Mouse (Mus musculus) stomach, postnatal 0 days (tissue): ENCODE data around the gene Jund. TPM values are rescaled to one million over a fixed set of nuclear protein-coding genes. Genes with fewer than 3 reads are reported as not detected.

Experiments
- ATAC-seq: fragments of 200-750 bp; cut with Nextera tagmentation; 2 replicates; pipeline ENCODE4 v1.8.0; 2017; ENCODE audit not compliant: low FRiP score, low TSS enrichment
- DNase-seq: peaks from one replicate; pipeline ENCODE4 v3.0.0-alpha.2; 2016; ENCODE audit warnings: low spot score
- H3K27ac ChIP-seq: fragments of 300-500 bp; sonication (generic); replicated peaks from 2 replicates; pipeline ENCODE4 v1.5.1; 2014; ENCODE audit warnings: mild to moderate bottlenecking, control low read depth
- H3K27me3 ChIP-seq: fragments of 300-500 bp; sonication (generic); 2 replicates; pipeline ENCODE4 v1.6.1; 2014; ENCODE audit warnings: low read length; ENCODE audit not compliant: control insufficient read depth, insufficient read depth
- H3K36me3 ChIP-seq: fragments of 300-500 bp; sonication (generic); 2 replicates; pipeline ENCODE4 v1.6.1; 2014; ENCODE audit warnings: low read length, mixed read lengths; ENCODE audit not compliant: control insufficient read depth, insufficient read depth
- H3K4me1 ChIP-seq: fragments of 300-500 bp; sonication (generic); replicated peaks from 2 replicates; pipeline ENCODE4 v1.6.1; 2014; ENCODE audit warnings: antibody characterized with exemption; ENCODE audit not compliant: control insufficient read depth, insufficient read depth
- H3K4me2 ChIP-seq: fragments of 300-500 bp; sonication (generic); replicated peaks from 2 replicates; pipeline ENCODE4 v1.6.1; 2014; ENCODE audit warnings: low read depth, mild to moderate bottlenecking, control low read depth, moderate library complexity
- H3K4me3 ChIP-seq: fragments of 300-500 bp; sonication (generic); 2 replicates; pipeline ENCODE4 v1.5.1; 2014; ENCODE audit warnings: low read depth, low read length, control low read depth
- H3K9ac ChIP-seq: fragments of 300-500 bp; sonication (generic); 2 replicates; pipeline ENCODE4 v1.6.1; 2014; ENCODE audit warnings: mild to moderate bottlenecking, low read length, control low read depth, mixed read lengths
- H3K9me3 ChIP-seq: fragments of 300-500 bp; sonication (generic); 2 replicates; pipeline ENCODE4 v1.6.1; 2016; ENCODE audit warnings: low read length; ENCODE audit not compliant: control insufficient read depth
- CTCF ChIP-seq: IDR thresholded peaks from 2 replicates; pipeline ENCODE4 v1.5.1; 2016; ENCODE audit warnings: antibody characterized with exemption, low read depth, mild to moderate bottlenecking, moderate library complexity
- EP300 ChIP-seq: optimal IDR thresholded peaks from 2 replicates; pipeline ENCODE3; 2016; ENCODE audit warnings: antibody characterized with exemption
- WGBS: fragments of 180-500 bp; shearing (Covaris S2); extraction: QIAGEN DNeasy Blood & Tissue Kit; methylation state at CpG from one replicate; pipeline ENCODE4 v1.1.7; 2014; 5-methylcytosine and 5-hydroxymethylcytosine counted together
- polyA plus RNA-seq: library from polyadenylated mRNA; unstranded; fragments of >200 nt; fragmentation: Nextera tagmentation; extraction: Ambion mirVana; gene quantifications from 2 replicates; pipeline ENCODE4 v1.2.1, GENCODE M21; 2015

Jund gene
- polyA plus RNA-seq, 1 experiment from 2014 or later = 78.3 TPM

GRCm38 (mm10) chr8:70701982-70702841, 3.5 kb downstream of the Jund start:
- peak overlapping the region; percentile 35 for H3K27ac ChIP-seq
- peak overlapping the region; percentile 62; the same call in 1 of the 2 replicates for H3K4me2 ChIP-seq
- H3K4me3 ChIP-seq = no peak overlapping the region
- DNase-seq (peak; percentile 59), ATAC-seq (no peak)
- 62% methylated on average over 2 of the region's 2 CpGs for WGBS
- H3K36me3 ChIP-seq = no peaks in the 10 kb centered on the region
- H3K9me3 ChIP-seq = no peaks in the 10 kb centered on the region
- peaks cover 5% of the 10 kb centered on the region for H3K4me1 ChIP-seq
- no peaks in the 10 kb centered on the region for H3K27me3 ChIP-seq
- no peak overlapping the region for H3K9ac ChIP-seq
- TF ChIP-seq CTCF = no peak
- TF ChIP-seq EP300 = no peak

GRCm38 (mm10) chr8:70702842-70703182, 4.1 kb downstream of the Jund start:
- 0 out of 2 replicates have a peak overlapping the region, but pooled peaks have one; percentile 1 for H3K4me2 ChIP-seq

GRCm38 (mm10) chr8:70703287-70703686, 4.5 kb downstream of the Jund start, which contains the start of gene Iqcn:
Gene Iqcn, plus strand, starts transcription at chr8:70703457.
- no peaks in the 10 kb centered on the region for H3K36me3 ChIP-seq
- WGBS = 100% methylated on average over 3 of the region's 3 CpGs
- peak; percentile 43 for DNase-seq
- H3K27ac ChIP-seq = peak within 1 kb of the TSS; percentile 35
- no peaks in the 10 kb centered on the region for H3K27me3 ChIP-seq
- ATAC-seq = no peak
- no peak for TF ChIP-seq CTCF
- no peak for TF ChIP-seq EP300
- H3K4me2 ChIP-seq = 0 out of 2 replicates have a peak within 1 kb of the TSS, but pooled peaks have one; percentile 1
- no peaks in the 10 kb centered on the region for H3K9me3 ChIP-seq
- peaks cover 5% of the 10 kb centered on the region for H3K4me1 ChIP-seq
- H3K9ac ChIP-seq = no peak within 1 kb of the TSS
- H3K4me3 ChIP-seq = no peak within 1 kb of the TSS

More at GRCm38 (mm10) chr8:70702842-70703182, 4.1 kb downstream of the Jund start:
- H3K27me3 ChIP-seq = no peaks in the 10 kb centered on the region
- no peak for TF ChIP-seq EP300
- DNase-seq = peak; percentile 74
- H3K36me3 ChIP-seq = no peaks in the 10 kb centered on the region
- no peak overlapping the region for H3K4me3 ChIP-seq
- H3K9ac ChIP-seq = no peak overlapping the region
- peaks cover 5% of the 10 kb centered on the region for H3K4me1 ChIP-seq
- ATAC-seq = peak; percentile 13; the same call in 1 of the 2 replicates
- 45% methylated on average over 3 of the region's 3 CpGs for WGBS
- H3K27ac ChIP-seq = peak overlapping the region; percentile 35; the same call in 1 of the 2 replicates
- H3K9me3 ChIP-seq = no peaks in the 10 kb centered on the region

GRCm38 (mm10) chr8:70708281-70708680, 9.5 kb downstream of the Jund start:
- no peak for DNase-seq
- no peak for ATAC-seq
- Histone ChIP-seq H3K4me2 (no peak overlapping the region), H3K36me3 (no peaks in the 10 kb centered on the region), H3K4me3 (no peak overlapping the region), H3K27ac (no peak overlapping the region), H3K9ac (no peak overlapping the region), H3K27me3 (no peaks in the 10 kb centered on the region), H3K9me3 (no peaks in the 10 kb centered on the region), H3K4me1 (no peaks in the 10 kb centered on the region)
- WGBS = 88% methylated on average over 14 of the region's 14 CpGs
- no peak for TF ChIP-seq EP300
- TF ChIP-seq CTCF = no peak

GRCm38 (mm10) chr8:70709794-70710193, 11.0 kb downstream of the Jund start:
- no peak overlapping the region for H3K4me2 ChIP-seq
- no peak for ATAC-seq
- no peak for TF ChIP-seq CTCF
- H3K36me3 ChIP-seq = no peaks in the 10 kb centered on the region
- no peaks in the 10 kb centered on the region for H3K27me3 ChIP-seq
- no peak overlapping the region for H3K27ac ChIP-seq
- H3K9ac ChIP-seq = no peak overlapping the region
- H3K4me1 ChIP-seq = no peaks in the 10 kb centered on the region
- no peak for DNase-seq
- WGBS = 89% methylated on average over 9 of the region's 9 CpGs
- no peaks in the 10 kb centered on the region for H3K9me3 ChIP-seq
- no peak overlapping the region for H3K4me3 ChIP-seq

DNA sequence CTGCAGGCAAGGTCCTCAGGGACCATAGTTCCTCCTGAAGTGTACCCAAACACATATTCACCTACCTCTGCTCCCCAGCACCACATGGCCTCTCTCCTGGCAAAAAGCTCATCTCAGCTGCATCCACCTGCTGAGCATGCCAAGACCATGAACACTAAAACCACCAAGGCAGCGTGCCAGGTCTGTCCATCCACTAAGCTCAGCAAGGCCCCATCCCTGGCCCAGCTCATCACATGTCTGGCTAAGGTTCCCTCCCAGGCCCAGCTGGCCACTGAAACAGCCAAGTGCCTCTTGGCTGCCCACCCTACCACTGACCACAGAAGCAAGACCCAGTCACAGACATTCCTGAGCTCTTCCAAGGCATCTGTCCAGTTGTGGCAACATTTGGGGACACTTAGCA, 11.5 kb downstream of the Jund start:
- ATAC-seq (no peak), DNase-seq (no peak)
- Histone ChIP-seq H3K36me3 (no peaks in the 10 kb centered on the region), H3K4me2 (no peak overlapping the region), H3K4me3 (no peak overlapping the region), H3K4me1 (no peaks in the 10 kb centered on the region), H3K9ac (no peak overlapping the region), H3K27me3 (no peaks in the 10 kb centered on the region), H3K27ac (no peak overlapping the region), H3K9me3 (no peaks in the 10 kb centered on the region)
- WGBS = 87% methylated on average over 1 of the region's 1 CpGs
- TF ChIP-seq CTCF = no peak
- no peak for TF ChIP-seq EP300
